Mouse (Mus musculus) limb, embryonic 14.5 days (tissue): Measurements from ENCODE around the gene Itgb2. TPM values are rescaled to one million over a fixed set of nuclear protein-coding genes. Genes with fewer than 3 reads are reported as not detected.

Experiments
- ATAC-seq: fragments of 200-750 bp; cut with Nextera tagmentation; 2 replicates; pipeline ENCODE4 v1.8.0; 2017; ENCODE audit warnings: low read depth, moderate number of reproducible peaks, moderate TSS enrichment; ENCODE audit not compliant: low FRiP score
- DNase-seq: peaks from one replicate; pipeline ENCODE4 v3.0.0-alpha.2; 2015; ENCODE audit warnings: low spot score
- H3K27ac ChIP-seq: fragments of 300-500 bp; sonication (generic); replicated peaks from 2 replicates; pipeline ENCODE4 v1.5.1; 2014; ENCODE audit warnings: low read depth, mild to moderate bottlenecking, low read length, moderate library complexity, mixed read lengths
- H3K27me3 ChIP-seq: fragments of 300-500 bp; sonication (generic); 2 replicates; pipeline ENCODE4 v1.6.1; 2014; ENCODE audit warnings: low read length, mixed read lengths; ENCODE audit not compliant: control insufficient read depth, insufficient read depth
- H3K36me3 ChIP-seq: fragments of 300-500 bp; sonication (generic); 2 replicates; pipeline ENCODE4 v1.6.1; 2014; ENCODE audit warnings: mild to moderate bottlenecking, low read length, moderate library complexity, mixed read lengths; ENCODE audit not compliant: control insufficient read depth, insufficient read depth
- H3K4me1 ChIP-seq: fragments of 300-500 bp; sonication (generic); 2 replicates; pipeline ENCODE4 v1.6.1; 2014; ENCODE audit warnings: antibody characterized with exemption, low read length, mixed read lengths; ENCODE audit not compliant: control insufficient read depth, insufficient read depth
- H3K4me2 ChIP-seq: fragments of 300-500 bp; sonication (generic); replicated peaks from 2 replicates; pipeline ENCODE4 v1.6.1; 2014; ENCODE audit warnings: low read depth, mild to moderate bottlenecking, low read length, moderate library complexity; ENCODE audit not compliant: severe bottlenecking
- H3K4me3 ChIP-seq: fragments of 300-500 bp; sonication (generic); replicated peaks from 2 replicates; pipeline ENCODE4 v1.5.1; 2014; ENCODE audit warnings: low read length
- H3K9ac ChIP-seq: fragments of 300-500 bp; sonication (generic); 2 replicates; pipeline ENCODE4 v1.6.1; 2014; ENCODE audit warnings: mild to moderate bottlenecking, low read depth, low read length, moderate library complexity; ENCODE audit not compliant: severe bottlenecking
- H3K9me3 ChIP-seq: fragments of 300-500 bp; sonication (generic); 2 replicates; pipeline ENCODE4 v1.6.1; 2016; ENCODE audit warnings: low read length; ENCODE audit not compliant: control insufficient read depth
- POLR2A ChIP-seq: fragments of 200-500 bp; IDR thresholded peaks from 2 replicates; pipeline ENCODE4 v1.8.0; 2012; ENCODE audit warnings: inconsistent platforms, mild to moderate bottlenecking, moderate library complexity, borderline replicate concordance; ENCODE audit not compliant: insufficient read depth, insufficient read length; ENCODE audit errors: extremely low read depth
- WGBS: fragments of 180-500 bp; shearing (Covaris S2); extraction: QIAGEN DNeasy Blood & Tissue Kit; methylation state at CpG from one replicate; pipeline ENCODE4 v1.1.7; 2014; 5-methylcytosine and 5-hydroxymethylcytosine counted together
- polyA plus RNA-seq, 2 experiments: library from polyadenylated mRNA; depleted of rRNA in 1 of 2; stranded (reverse) in 1 of 2; unstranded in 1 of 2; fragments of >200 nt; fragmentation: Nextera tagmentation in 1 of 2; extraction: Ambion mirVana in 1 of 2; gene quantifications; 2 replicates each; pipeline versions ENCODE4 v1.2.1 to v1.2.3; 2012 to 2014

Gene Itgb2
- polyA plus RNA-seq, 2 experiments = 2.7 to 3.7 TPM

GRCm38 (mm10) chr10:77508744-77509143 lies 21.3 kb upstream of the Itgb2 start:
- no peak overlapping the region for H3K4me3 ChIP-seq
- H3K27me3 ChIP-seq = no peaks in the 10 kb centered on the region
- no peak overlapping the region for H3K27ac ChIP-seq
- H3K36me3 ChIP-seq = peaks cover 82% of the 10 kb centered on the region
- ATAC-seq = no peak
- TF ChIP-seq POLR2A = no peak
- 93% methylated on average over 3 of the region's 3 CpGs for WGBS
- no peak for DNase-seq
- no peaks in the 10 kb centered on the region for H3K4me1 ChIP-seq
- H3K4me2 ChIP-seq = no peak overlapping the region
- H3K9me3 ChIP-seq = no peaks in the 10 kb centered on the region
- H3K9ac ChIP-seq = no peak overlapping the region

DNA sequence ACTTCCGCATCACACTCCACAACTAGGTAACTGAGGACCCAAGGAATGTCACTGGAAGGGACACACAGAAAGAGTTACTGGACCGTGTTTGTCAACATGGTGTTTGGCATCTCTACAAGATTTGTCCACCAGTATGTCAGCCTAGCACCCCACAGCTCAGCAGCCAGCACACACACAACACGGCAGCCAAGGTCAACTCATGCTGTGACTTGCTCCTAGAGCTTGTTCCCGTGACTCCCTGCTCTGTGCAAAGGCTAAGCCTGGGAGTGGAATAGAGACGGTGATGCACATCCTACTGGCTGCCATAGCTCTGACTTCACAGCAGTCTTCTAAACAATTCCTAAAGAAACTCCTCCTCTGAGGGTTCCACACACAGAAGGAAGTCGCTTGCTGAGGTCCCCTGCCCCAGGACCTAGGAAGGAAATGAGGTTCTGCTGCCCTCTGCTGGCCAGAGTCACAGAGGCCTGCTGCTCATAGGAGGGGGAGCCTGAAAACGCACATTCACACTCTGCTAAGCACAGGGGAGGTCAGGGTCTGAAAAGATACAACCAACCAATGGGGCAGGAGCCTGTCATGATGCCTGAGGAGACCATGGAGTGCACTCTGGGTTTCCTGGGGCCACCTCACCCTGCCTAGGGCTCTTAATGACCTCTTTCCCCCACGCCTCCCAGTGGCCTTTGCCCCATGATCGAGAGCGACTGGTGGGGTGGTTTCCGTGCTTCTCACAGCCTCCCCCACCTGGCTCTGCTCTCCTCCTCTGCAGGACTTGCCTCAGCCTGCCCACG lies 20.5 kb upstream of the Itgb2 start:
- no peak overlapping the region for H3K9ac ChIP-seq
- H3K4me3 ChIP-seq = no peak overlapping the region
- no peak overlapping the region for H3K27ac ChIP-seq
- H3K4me2 ChIP-seq = no peak overlapping the region
- TF ChIP-seq POLR2A = no peak
- H3K27me3 ChIP-seq = no peaks in the 10 kb centered on the region
- DNase-seq = peak; percentile 86
- WGBS = 52% methylated on average over 12 of the region's 12 CpGs
- peaks cover 2% of the 10 kb centered on the region for H3K4me1 ChIP-seq
- peak; percentile 80; the same call in 1 of the 2 replicates for ATAC-seq
- peaks cover 81% of the 10 kb centered on the region for H3K36me3 ChIP-seq
- no peaks in the 10 kb centered on the region for H3K9me3 ChIP-seq

GRCm38 (mm10) chr10:77510225-77510982 lies 19.6 kb upstream of the Itgb2 start:
- 71% methylated on average over 15 of the region's 15 CpGs for WGBS
- peaks cover 5% of the 10 kb centered on the region for H3K4me1 ChIP-seq
- no peak overlapping the region for H3K4me3 ChIP-seq
- ATAC-seq = no peak
- H3K4me2 ChIP-seq = no peak overlapping the region
- no peak overlapping the region for H3K9ac ChIP-seq
- DNase-seq = no peak
- no peak overlapping the region for H3K27ac ChIP-seq
- no peaks in the 10 kb centered on the region for H3K27me3 ChIP-seq
- no peaks in the 10 kb centered on the region for H3K9me3 ChIP-seq
- peaks cover 73% of the 10 kb centered on the region for H3K36me3 ChIP-seq
- no peak for TF ChIP-seq POLR2A

DNA sequence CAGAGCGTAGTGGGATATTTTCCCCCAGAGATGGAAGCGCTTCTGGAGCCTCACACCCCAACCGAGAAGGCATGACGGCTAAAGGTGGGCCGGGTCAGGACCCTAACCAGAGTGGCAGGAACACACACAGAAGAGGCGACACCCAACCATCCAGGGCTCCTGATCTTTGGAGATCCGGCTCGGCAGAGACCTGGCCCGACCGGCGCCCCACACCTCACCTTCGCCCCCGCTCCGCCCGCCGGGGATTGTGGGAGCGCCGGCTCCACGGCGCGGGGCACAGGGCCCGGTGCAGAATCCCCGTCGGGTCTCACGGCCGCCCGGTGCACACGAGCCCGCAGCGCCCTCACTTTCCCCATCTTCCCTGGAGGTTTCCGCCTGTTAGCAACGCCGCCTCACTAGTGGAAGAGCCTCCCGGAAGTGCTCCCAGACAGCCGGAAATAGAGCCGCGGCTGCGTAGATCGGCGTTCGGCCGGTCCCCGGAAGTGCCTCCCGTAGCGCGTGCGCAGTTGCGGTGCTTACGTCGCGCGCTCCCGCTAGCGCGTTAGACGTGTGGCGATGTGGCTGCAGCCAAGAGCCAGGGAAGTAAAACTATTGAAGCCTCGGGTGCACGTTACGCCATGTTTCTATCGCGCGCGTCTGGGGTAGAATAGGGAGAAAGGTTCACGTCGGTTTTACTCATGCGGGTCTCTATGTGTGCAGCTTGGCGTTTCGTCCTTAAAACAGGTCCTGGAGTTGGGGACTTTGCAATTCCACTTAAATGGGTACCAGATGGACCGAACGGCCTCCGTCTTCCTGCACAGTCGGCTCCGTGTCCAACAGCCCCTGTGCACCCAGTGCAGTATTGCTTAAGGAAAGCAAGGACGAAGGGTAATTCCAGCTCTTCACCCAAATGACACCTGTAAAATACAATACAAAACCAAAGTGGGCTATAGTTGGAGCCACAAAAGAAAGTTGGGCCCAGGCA lies 14.4 kb upstream of the Itgb2 start, which contains the start of gene Fam207a:
Gene Fam207a (minus strand): TSS at position 401 of the 964 bp plus-strand sequence.
- peak within 1 kb of the TSS; percentile 94 for H3K4me3 ChIP-seq
- H3K27me3 ChIP-seq = no peaks in the 10 kb centered on the region
- peaks cover 14% of the 10 kb centered on the region for H3K4me1 ChIP-seq
- H3K27ac ChIP-seq = peak within 1 kb of the TSS; percentile 86
- WGBS = under 1% methylated on average over 75 of the region's 75 CpGs
- peaks cover 30% of the 10 kb centered on the region for H3K36me3 ChIP-seq
- DNase-seq = peak; percentile 95
- H3K4me2 ChIP-seq = peak within 1 kb of the TSS; percentile 84
- no peaks in the 10 kb centered on the region for H3K9me3 ChIP-seq
- peak; percentile 91; the same call in 1 of the 2 replicates for TF ChIP-seq POLR2A
- peak within 1 kb of the TSS; percentile 86 for H3K9ac ChIP-seq
- peak; percentile 93 for ATAC-seq
